Mouse (Mus musculus) heart, embryonic 16.5 days (tissue): ENCODE measurements at regions not wholly inside any gene's neighbourhood (a gene's known extent, or its start where the extent isn't known, plus 50 kb on each side); places are given as distances from the start of the nearest gene placed in this dataset.

ENCODE experiments used
- ATAC-seq: fragments of 200-750 bp; cut with Nextera tagmentation; replicated peaks from 2 replicates; pipeline ENCODE4 v1.8.0; 2017; ENCODE audit warnings: moderate number of reproducible peaks; ENCODE audit not compliant: insufficient read depth, low FRiP score; ENCODE audit errors: extremely low read depth
- H3K27ac ChIP-seq: fragments of 300-500 bp; sonication (generic); 2 replicates; pipeline ENCODE4 v1.5.1; 2014; ENCODE audit warnings: mild to moderate bottlenecking, low read length, control low read depth, moderate library complexity
- H3K27me3 ChIP-seq: fragments of 300-500 bp; sonication (generic); 2 replicates; pipeline ENCODE4 v1.6.1; 2014; ENCODE audit warnings: low read length, mixed read lengths; ENCODE audit not compliant: control insufficient read depth, insufficient read depth
- H3K36me3 ChIP-seq: fragments of 300-500 bp; sonication (generic); 2 replicates; pipeline ENCODE4 v1.6.1; 2014; ENCODE audit not compliant: control insufficient read depth, insufficient read depth
- H3K4me1 ChIP-seq: fragments of 300-500 bp; sonication (generic); 2 replicates; pipeline ENCODE4 v1.6.1; 2014; ENCODE audit warnings: low read length, mixed read lengths; ENCODE audit not compliant: control insufficient read depth, insufficient read depth
- H3K4me2 ChIP-seq: fragments of 300-500 bp; sonication (generic); 2 replicates; pipeline ENCODE4 v1.6.1; 2014; ENCODE audit warnings: low read depth, mild to moderate bottlenecking, control low read depth, low read length
- H3K4me3 ChIP-seq: fragments of 300-500 bp; sonication (generic); 2 replicates; pipeline ENCODE4 v1.5.1; 2014; ENCODE audit warnings: mild to moderate bottlenecking, control low read depth, low read length
- H3K9ac ChIP-seq: fragments of 300-500 bp; sonication (generic); 2 replicates; pipeline ENCODE4 v1.6.1; 2014; ENCODE audit warnings: low read length, control low read depth
- H3K9me3 ChIP-seq: fragments of 300-500 bp; sonication (generic); replicated peaks from 2 replicates; pipeline ENCODE4 v1.6.1; 2016; ENCODE audit warnings: low read length; ENCODE audit not compliant: control insufficient read depth
- WGBS: fragments of 180-500 bp; shearing (Covaris S2); extraction: QIAGEN DNeasy Blood & Tissue Kit; methylation state at CpG from one replicate; pipeline ENCODE4 v1.1.7; 2014; 5-methylcytosine and 5-hydroxymethylcytosine counted together

DNA sequence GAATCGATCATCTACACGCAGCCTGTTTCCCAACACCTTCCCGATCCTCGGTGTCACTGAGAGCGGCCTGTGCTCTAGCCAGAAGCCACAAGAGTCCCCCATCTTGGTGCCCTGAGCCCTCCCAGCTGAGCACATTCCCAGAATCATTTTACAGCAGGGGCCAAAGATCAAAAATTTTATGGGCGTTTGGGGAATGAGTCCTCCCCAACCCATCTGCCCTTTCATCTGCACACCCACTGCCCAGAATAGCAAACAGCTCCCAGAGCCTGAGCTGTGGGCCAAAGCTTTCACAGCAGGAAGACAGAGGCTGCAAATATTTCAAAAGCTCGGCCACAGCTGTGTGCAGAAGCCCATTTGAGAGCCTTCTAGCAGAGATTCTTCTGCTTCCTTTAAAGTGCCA lies 89.0 kb downstream of the Polr2m start:
- Histone ChIP-seq H3K4me1 (no peaks in the 10 kb centered on the region), H3K27me3 (no peaks in the 10 kb centered on the region), H3K4me2 (no peak overlapping the region), H3K9me3 (no peaks in the 10 kb centered on the region), H3K36me3 (no peaks in the 10 kb centered on the region), H3K4me3 (no peak overlapping the region), H3K9ac (no peak overlapping the region), H3K27ac (no peak overlapping the region)
- 68% methylated on average over 7 of the region's 7 CpGs for WGBS
- no peak for ATAC-seq

DNA sequence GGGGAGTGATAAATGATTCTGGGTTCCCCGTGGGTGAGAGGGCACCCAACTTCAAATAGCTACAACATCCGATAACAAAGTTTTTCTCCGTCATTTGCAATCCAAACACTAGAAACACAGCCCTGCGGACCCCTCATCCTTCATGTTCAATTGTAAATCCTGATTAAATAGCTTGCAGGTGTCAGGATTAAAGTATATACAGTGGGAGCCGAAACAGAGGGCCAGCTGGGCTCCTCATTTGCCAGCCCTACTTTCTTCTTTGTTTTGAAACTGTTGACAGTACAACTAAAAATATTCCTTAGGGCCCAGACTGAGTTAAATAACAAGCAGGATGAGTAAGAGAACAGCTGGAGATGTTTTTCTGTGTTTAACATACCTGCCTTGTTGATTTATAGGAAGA lies 95.5 kb downstream of the Polr2m start:
- 66% methylated on average over 5 of the region's 5 CpGs for WGBS
- no peaks in the 10 kb centered on the region for H3K9me3 ChIP-seq
- H3K4me1 ChIP-seq: peaks cover 3% of the 10 kb centered on the region; the same call in 1 of the 2 replicates
- H3K4me3 ChIP-seq: no peak overlapping the region
- no peak for ATAC-seq
- no peaks in the 10 kb centered on the region for H3K27me3 ChIP-seq
- H3K36me3 ChIP-seq: no peaks in the 10 kb centered on the region
- no peak overlapping the region for H3K4me2 ChIP-seq
- no peak overlapping the region for H3K9ac ChIP-seq
- no peak overlapping the region for H3K27ac ChIP-seq

DNA sequence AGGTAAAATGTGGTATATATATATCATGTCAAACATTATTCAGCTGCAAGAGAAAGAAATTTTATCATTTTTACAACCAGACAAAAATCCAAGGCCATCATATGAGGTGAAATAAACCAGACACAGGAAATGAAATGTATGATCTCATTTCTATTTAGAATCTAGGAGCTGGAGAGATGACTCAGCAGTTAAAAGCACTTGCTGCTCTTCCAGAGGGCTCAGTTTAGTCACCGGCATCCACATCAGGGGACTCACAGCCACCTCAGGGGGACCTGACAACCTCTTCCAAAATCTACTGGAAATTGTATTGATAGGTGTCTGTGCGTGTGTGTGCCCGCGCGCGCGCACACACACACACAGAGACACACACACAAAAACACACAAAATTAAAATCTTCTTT lies 98.3 kb downstream of the Polr2m start:
- Histone ChIP-seq H3K27me3 (no peaks in the 10 kb centered on the region), H3K9me3 (no peaks in the 10 kb centered on the region), H3K27ac (no peak overlapping the region), H3K36me3 (no peaks in the 10 kb centered on the region), H3K9ac (no peak overlapping the region), H3K4me1 (peaks cover 3% of the 10 kb centered on the region; the same call in 1 of the 2 replicates), H3K4me3 (no peak overlapping the region), H3K4me2 (no peak overlapping the region)
- WGBS: 84% methylated on average over 7 of the region's 7 CpGs
- no peak for ATAC-seq

DNA sequence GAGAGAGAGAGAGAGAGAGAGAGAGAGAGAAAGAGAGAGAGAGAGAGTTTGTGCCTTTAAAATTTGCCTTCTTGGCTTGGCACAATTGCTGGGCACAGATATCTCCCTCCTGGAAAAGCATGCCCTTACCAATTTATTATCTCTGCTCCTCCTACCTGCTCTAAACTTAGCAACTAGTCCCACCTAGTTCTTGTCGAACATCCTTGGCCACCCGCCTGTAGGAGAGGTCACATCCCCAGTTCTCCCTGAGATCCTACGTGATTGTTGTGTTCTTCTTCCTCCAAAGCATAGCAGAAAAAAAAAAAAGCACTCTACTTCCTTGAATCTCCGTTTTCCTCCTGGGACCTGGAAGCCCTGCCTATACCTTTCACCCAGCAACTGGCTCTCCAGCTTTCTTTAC lies 101.8 kb downstream of the Polr2m start:
- Histone ChIP-seq H3K27me3 (no peaks in the 10 kb centered on the region), H3K4me3 (no peak overlapping the region), H3K4me1 (peaks cover 3% of the 10 kb centered on the region; the same call in 1 of the 2 replicates), H3K9ac (no peak overlapping the region), H3K27ac (no peak overlapping the region), H3K4me2 (no peak overlapping the region), H3K9me3 (no peaks in the 10 kb centered on the region), H3K36me3 (no peaks in the 10 kb centered on the region)
- 40% methylated on average over 4 of the region's 4 CpGs for WGBS
- no peak for ATAC-seq

DNA sequence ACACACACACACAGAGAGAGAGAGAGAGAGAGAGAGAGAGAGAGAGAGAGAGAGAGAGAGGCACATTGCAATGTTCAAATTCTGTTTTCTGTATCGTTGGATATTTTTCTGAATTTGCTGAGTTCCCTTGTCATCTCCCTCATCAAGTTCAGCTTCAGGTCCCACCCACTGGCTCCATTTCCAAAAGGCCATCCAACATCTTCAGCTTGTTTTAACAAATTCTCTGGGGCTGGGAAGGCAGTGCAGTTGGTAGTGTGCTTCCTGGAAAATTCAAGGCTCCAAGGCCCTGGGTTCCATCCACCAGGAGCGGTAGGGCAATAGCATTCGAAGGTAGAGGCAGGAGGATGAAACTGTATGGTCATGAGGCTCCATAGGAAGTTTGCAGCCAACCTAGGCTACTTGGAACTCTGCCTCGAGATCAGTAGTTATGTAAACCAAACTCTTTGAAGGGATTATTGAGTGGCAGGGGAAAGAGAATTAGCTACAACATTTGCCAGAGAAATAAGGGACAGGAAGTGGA lies 105.9 kb downstream of the Polr2m start:
- 63% methylated on average over 4 of the region's 4 CpGs for WGBS
- Histone ChIP-seq H3K9me3 (no peaks in the 10 kb centered on the region), H3K27me3 (no peaks in the 10 kb centered on the region)

DNA sequence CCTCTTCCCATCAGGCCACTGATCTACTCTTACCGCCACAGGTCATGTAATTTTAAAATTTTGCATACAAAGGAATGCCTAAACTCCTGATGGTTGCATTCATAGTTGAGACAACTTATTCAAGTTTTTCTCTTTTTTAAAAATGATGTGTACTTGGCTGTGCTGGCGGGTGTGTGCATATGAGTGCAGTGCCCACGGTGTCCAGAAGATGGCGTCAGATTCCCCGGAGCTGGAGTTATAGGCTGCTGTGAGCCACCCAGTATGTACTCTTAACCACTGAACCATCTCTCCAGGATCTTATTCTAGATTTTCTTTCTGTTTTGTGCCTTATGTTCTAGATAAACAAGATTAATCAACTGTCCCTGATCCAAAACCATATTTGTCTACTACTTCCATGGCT lies 116.0 kb downstream of the Polr2m start:
- H3K4me3 ChIP-seq: no peak overlapping the region
- H3K4me1 ChIP-seq: peaks cover 5% of the 10 kb centered on the region
- ATAC-seq: no peak
- no peak overlapping the region for H3K27ac ChIP-seq
- H3K36me3 ChIP-seq: no peaks in the 10 kb centered on the region
- WGBS: 87% methylated on average over 5 of the region's 5 CpGs
- H3K9ac ChIP-seq: no peak overlapping the region
- H3K27me3 ChIP-seq: 0 out of 2 replicates have a peak, but pooled peaks cover 2% of the 10 kb centered on the region
- peaks cover 6% of the 10 kb centered on the region for H3K9me3 ChIP-seq
- H3K4me2 ChIP-seq: no peak overlapping the region

More for the DNA sequence above, 105.9 kb downstream of the Polr2m start:
- Histone ChIP-seq H3K27ac (no peak overlapping the region), H3K36me3 (no peaks in the 10 kb centered on the region), H3K9ac (no peak overlapping the region), H3K4me1 (no peaks in the 10 kb centered on the region; the same call in 1 of the 2 replicates), H3K4me3 (no peak overlapping the region), H3K4me2 (no peak overlapping the region)
- ATAC-seq: no peak

DNA sequence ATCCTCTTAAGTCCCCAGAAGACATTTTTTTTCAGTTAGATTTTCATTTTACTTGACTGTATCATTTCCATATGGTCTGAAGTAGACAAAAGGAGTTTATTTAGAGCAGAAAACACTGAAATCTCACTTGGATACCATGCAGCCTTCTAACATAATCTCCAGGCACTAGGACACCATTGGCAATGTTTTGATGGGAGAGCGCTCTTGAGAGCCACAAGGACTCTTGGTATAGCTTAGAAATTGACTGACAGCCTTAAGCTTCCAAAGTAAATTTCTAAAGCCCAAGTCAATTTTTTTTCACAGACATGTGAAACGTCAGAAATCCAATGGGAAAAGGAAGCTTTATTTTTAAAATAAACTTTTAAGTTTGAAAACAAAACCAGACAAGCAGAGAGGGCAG lies 116.5 kb downstream of the Polr2m start:
- H3K4me2 ChIP-seq: no peak overlapping the region
- H3K4me3 ChIP-seq: no peak overlapping the region
- H3K36me3 ChIP-seq: no peaks in the 10 kb centered on the region
- H3K9ac ChIP-seq: no peak overlapping the region
- H3K27me3 ChIP-seq: 0 out of 2 replicates have a peak, but pooled peaks cover 2% of the 10 kb centered on the region
- H3K9me3 ChIP-seq: peaks cover 6% of the 10 kb centered on the region
- no peak for ATAC-seq
- H3K27ac ChIP-seq: no peak overlapping the region
- WGBS: 85% methylated on average over 2 of the region's 2 CpGs
- H3K4me1 ChIP-seq: peaks cover 5% of the 10 kb centered on the region

DNA sequence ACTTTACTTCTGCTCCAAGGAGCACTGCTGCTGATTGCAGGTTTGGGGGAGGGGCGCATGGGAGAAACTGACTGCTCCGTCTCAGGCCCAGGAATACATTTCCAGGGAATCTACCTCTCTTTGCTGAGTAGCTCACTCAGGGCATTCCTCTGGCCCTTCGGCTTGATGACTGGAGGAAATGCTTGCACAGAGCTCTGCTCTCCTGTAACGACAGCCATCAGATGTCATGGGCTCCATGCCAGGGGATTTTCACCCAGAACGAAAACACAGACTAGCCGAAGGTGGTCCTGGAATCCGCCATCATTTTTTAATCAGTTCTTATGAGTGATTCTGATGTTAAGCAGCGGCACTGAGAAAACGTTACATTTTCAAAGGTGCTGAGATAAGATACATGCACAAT lies 119.2 kb downstream of the Polr2m start:
- no peak overlapping the region for H3K4me3 ChIP-seq
- peak overlapping the region; percentile 48 for H3K4me2 ChIP-seq
- WGBS: 23% methylated on average over 9 of the region's 9 CpGs

DNA sequence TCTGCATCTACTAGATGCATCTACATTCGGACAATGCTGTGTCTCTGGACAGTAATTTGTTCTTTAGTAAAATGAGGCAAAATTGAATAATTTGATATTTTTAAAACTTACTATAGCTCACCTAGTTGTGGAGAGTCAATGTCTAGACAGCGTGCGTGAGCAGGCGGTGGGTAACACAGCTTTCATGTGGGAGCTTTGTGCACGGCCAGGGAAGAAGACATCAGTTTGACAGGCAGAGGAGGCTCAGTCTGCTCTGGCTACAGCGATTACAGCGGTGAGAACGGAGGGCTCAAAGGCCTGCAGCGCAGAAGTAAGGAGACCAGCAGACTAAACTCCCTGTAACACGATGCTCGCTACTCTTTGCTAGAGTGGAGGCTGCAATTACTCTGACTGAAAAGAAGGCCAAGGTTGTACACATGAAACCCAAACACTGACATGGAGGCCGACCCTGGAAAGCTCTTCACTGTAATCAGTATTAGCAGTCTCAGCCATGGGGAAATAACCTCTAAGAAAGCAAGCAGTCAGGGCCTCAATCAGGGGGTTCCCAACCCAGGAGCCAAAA lies 120.5 kb downstream of the Polr2m start:
- Histone ChIP-seq H3K9ac (no peak overlapping the region), H3K9me3 (peaks cover 6% of the 10 kb centered on the region), H3K4me1 (peaks cover 9% of the 10 kb centered on the region), H3K27ac (no peak overlapping the region), H3K27me3 (no peaks in the 10 kb centered on the region), H3K4me3 (no peak overlapping the region), H3K36me3 (no peaks in the 10 kb centered on the region), H3K4me2 (no peak overlapping the region)
- 70% methylated on average over 12 of the region's 12 CpGs for WGBS
- no peak for ATAC-seq

More for the DNA sequence above, 119.2 kb downstream of the Polr2m start:
- ATAC-seq: peak; percentile 52; the same call in 1 of the 2 replicates
- no peak overlapping the region for H3K9ac ChIP-seq
- H3K4me1 ChIP-seq: peaks cover 9% of the 10 kb centered on the region
- no peaks in the 10 kb centered on the region for H3K27me3 ChIP-seq
- peaks cover 6% of the 10 kb centered on the region for H3K9me3 ChIP-seq
- H3K36me3 ChIP-seq: no peaks in the 10 kb centered on the region
- H3K27ac ChIP-seq: 0 out of 2 replicates have a peak overlapping the region, but pooled peaks have one; percentile 25
